14 mouse cellular contexts compared by ENCODE assay signal in the genomic region with DNA sequence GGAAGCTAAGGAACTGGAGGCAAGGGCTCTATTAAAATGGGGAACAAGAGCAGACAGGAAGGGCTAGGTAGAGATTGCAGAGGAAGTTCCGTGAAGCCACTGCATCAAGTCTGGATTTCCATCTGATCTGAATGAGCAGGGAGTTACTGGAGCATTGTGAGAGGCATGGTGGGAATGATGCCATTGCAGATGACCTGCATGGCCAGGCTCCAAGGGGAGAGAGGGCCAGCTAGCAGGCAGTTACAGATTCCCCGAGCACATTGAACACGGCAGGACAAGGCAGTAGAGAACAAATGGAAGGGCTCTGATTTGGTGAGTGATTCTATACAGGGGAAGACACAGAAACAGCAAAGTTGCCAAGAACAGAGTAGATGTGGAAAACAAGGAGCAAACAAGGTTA.
DNase-seq lines count a peak whose midpoint lies in the region; ATAC-seq lines count a peak whose summit lies in the region.
"Had no signal": no experiment of that assay in that cellular context is flagged by ENCODE, and none has a peak within 500 bp of the region (broad histone marks: within the 10 kb centered on the region; RNA-seq: fewer than 3 reads in every experiment).

No protein-coding gene starts in this region.

- DNase-seq in layer of hippocampus, postnatal 10 days (ENCODE audit: low spot score in 2 of 2) = peak; percentile 5 to 20
- DNase-seq in layer of hippocampus, postnatal 25 days (ENCODE audit: extremely low spot score in 1 of 2, low spot score in 1 of 2) = no peak
- peak; percentile 29 to 37 for DNase-seq in adrenal gland, postnatal 36 days
- DNase-seq in cerebellum, adult 11-12 months = peak; percentile 76
- DNase-seq in cerebellum, postnatal 25 days = peak; percentile 78 to 86
- no peak for DNase-seq in lung, postnatal 14 days
- DNase-seq: heart, adult 2 months; kidney, adult 8-10 months; kidney, postnatal 4 days; layer of hippocampus, postnatal 36 days; right cerebral cortex, postnatal 14 days had no signal

- ATAC-seq in megakaryocyte progenitor cell, adult 5-6 weeks (replicated peaks; ENCODE audit: poor library complexity) = no peak
- ATAC-seq: forebrain, embryonic 13.5 days; liver, embryonic 12.5 days had no signal

Comparison
In these comparisons a context has a peak if more than half of its experiments do, and no peak if none do; other contexts are left out.
1. DNase-seq: peak in layer of hippocampus, postnatal 10 days (2 of 2), adrenal gland, postnatal 36 days (2 of 2), cerebellum, adult 11-12 months (single experiment) and cerebellum, postnatal 25 days (2 of 2); none in layer of hippocampus, postnatal 25 days (0 of 2) and lung, postnatal 14 days (single experiment).